Mouse (Mus musculus) limb, embryonic 10.5 days (tissue): ENCODE measurements at regions not wholly inside any gene's neighbourhood (a gene's known extent, or its start where the extent isn't known, plus 50 kb on each side); places are given as distances from the start of the nearest gene placed in this dataset.

Source experiments
- DNase-seq: peaks from one replicate; pipeline ENCODE4 v3.0.0-alpha.2; 2017; ENCODE audit warnings: low spot score
- H3K27ac ChIP-seq: fragments of 300-500 bp; sonication (generic); 2 replicates; pipeline ENCODE4 v1.5.1; 2016; ENCODE audit warnings: mild to moderate bottlenecking
- H3K27me3 ChIP-seq: fragments of 300-500 bp; sonication (generic); 2 replicates; pipeline ENCODE4 v1.6.1; 2016; ENCODE audit warnings: low read depth, mild to moderate bottlenecking; ENCODE audit not compliant: poor library complexity, severe bottlenecking
- H3K36me3 ChIP-seq: fragments of 300-500 bp; sonication (generic); 2 replicates; pipeline ENCODE4 v1.6.1; 2016; ENCODE audit warnings: mild to moderate bottlenecking, moderate library complexity
- H3K4me1 ChIP-seq: fragments of 300-500 bp; sonication (generic); 2 replicates; pipeline ENCODE4 v1.6.1; 2016
- H3K4me3 ChIP-seq: fragments of 300-500 bp; sonication (generic); 2 replicates; pipeline ENCODE4 v1.5.1; 2016; ENCODE audit warnings: mild to moderate bottlenecking, moderate library complexity
- H3K9me3 ChIP-seq: fragments of 300-500 bp; sonication (generic); replicated peaks from 2 replicates; pipeline ENCODE4 v1.6.1; 2016; ENCODE audit warnings: mild to moderate bottlenecking
- WGBS: fragments of 180-500 bp; shearing (Covaris S2); methylation state at CpG from one replicate; pipeline ENCODE4 v1.1.7; 2016; 5-methylcytosine and 5-hydroxymethylcytosine counted together

- Histone ChIP-seq H3K4me3 (no peak overlapping the region), H3K9me3 (no peaks in the 10 kb centered on the region), H3K27ac (no peak overlapping the region), H3K27me3 (no peaks in the 10 kb centered on the region), H3K4me1 (no peaks in the 10 kb centered on the region), H3K36me3 (no peaks in the 10 kb centered on the region)
- DNase-seq = no peak
Observed at GRCm38 (mm10) chrX:16421159-16421558, 101.5 kb upstream of the Cypt1 start.

GRCm38 (mm10) chrX:16421663-16422062, 101.0 kb upstream of the Cypt1 start:
- Histone ChIP-seq H3K4me3 (no peak overlapping the region), H3K27me3 (no peaks in the 10 kb centered on the region), H3K36me3 (no peaks in the 10 kb centered on the region), H3K27ac (no peak overlapping the region), H3K9me3 (no peaks in the 10 kb centered on the region), H3K4me1 (no peaks in the 10 kb centered on the region)
- DNase-seq = no peak

GRCm38 (mm10) chrX:16438088-16438487, 84.6 kb upstream of the Cypt1 start:
- H3K4me3 ChIP-seq = no peak overlapping the region
- WGBS = 87% methylated on average over 1 of the region's 1 CpGs
- H3K36me3 ChIP-seq = no peaks in the 10 kb centered on the region
- no peak for DNase-seq
- H3K4me1 ChIP-seq = no peaks in the 10 kb centered on the region
- H3K27ac ChIP-seq = no peak overlapping the region
- no peaks in the 10 kb centered on the region for H3K9me3 ChIP-seq
- H3K27me3 ChIP-seq = no peaks in the 10 kb centered on the region

GRCm38 (mm10) chrX:16450496-16451078, 72.1 kb upstream of the Cypt1 start:
- peak; percentile 33 for DNase-seq
- no peaks in the 10 kb centered on the region for H3K27me3 ChIP-seq
- H3K9me3 ChIP-seq = no peaks in the 10 kb centered on the region
- no peaks in the 10 kb centered on the region for H3K36me3 ChIP-seq
- H3K4me1 ChIP-seq = no peaks in the 10 kb centered on the region
- WGBS = 4% methylated on average over 2 of the region's 2 CpGs
- no peak overlapping the region for H3K27ac ChIP-seq
- no peak overlapping the region for H3K4me3 ChIP-seq
